Mouse (Mus musculus) heart, postnatal 36 days (tissue): ENCODE results near the gene Bloc1s1. TPM values are rescaled to one million over a fixed set of nuclear protein-coding genes. Genes with fewer than 3 reads are reported as not detected.

Source experiments
- DNase-seq, 2 experiments: peaks; one replicate each; pipeline ENCODE4 v3.0.0; 2021 to 2022
- intact Hi-C: fragments of 180-260 bp; cut with DNase I; formaldehyde crosslinking; loops from one replicate; pipeline ENCODE4 v1.15.1; 2025
- total RNA-seq, 2 experiments: library from RNA; stranded (reverse); gene quantifications; 2 replicates each; pipeline ENCODE4 v1.2.3; 2021

The Bloc1s1 gene
- total RNA-seq, 2 experiments from 2014 or later, result 184 to 206 TPM

GRCm38 (mm10) chr10:128888941-128889827 lies 34.7 kb downstream of the Bloc1s1 start:
- intact Hi-C loops, result no loop called here
- DNase-seq, result no peak

- intact Hi-C loops, result no loop called here
- no peak for DNase-seq
Measured at GRCm38 (mm10) chr10:128882067-128882466, 41.8 kb downstream of the Bloc1s1 start.

GRCm38 (mm10) chr10:128878811-128879210 lies 45.0 kb downstream of the Bloc1s1 start:
- intact Hi-C loops, result no loop called here
- DNase-seq, result no peak

GRCm38 (mm10) chr10:128878291-128878690 lies 45.5 kb downstream of the Bloc1s1 start:
- intact Hi-C loops, result no loop called here
- no peak for DNase-seq

DNA sequence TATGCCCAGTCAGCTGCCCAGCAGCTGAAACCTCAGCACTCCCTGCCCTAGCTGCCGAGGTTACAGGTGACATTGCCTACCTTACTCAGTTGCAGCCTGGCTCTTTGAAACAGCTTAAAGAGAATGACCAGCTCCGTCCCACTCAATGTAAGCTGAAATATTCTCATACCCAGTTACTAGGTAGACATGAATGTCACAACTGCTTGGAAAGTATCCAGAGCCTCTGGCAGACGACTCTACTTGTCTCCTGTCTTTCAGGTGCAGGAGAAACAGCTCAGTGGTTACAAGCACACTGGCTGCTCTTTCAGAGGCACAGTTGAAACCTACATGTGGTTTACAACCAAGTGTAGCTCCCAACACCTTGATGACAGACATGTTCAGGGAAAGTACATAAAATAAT lies 53.5 kb downstream of the Bloc1s1 start:
- intact Hi-C loops, result no loop called here
- no peak for DNase-seq

Other genes starting within 250 kb of the Bloc1s1 start
- 10 to 100 TPM; 23.7 to 27.0 TPM for gene Suox, start 250.0 kb downstream of the Bloc1s1 start, total RNA-seq
- gene Rab5b, start 227.8 kb downstream of the Bloc1s1 start, total RNA-seq, result 10 to 100 TPM; 80.8 to 81.1 TPM
- under 1 TPM; 0.46 to 0.50 TPM for gene Pmel, start 219.8 kb downstream of the Bloc1s1 start, total RNA-seq
- 10 to 100 TPM; 13.8 to 13.9 TPM for gene Cdk2, start 219.0 kb downstream of the Bloc1s1 start, total RNA-seq
- 10 to 100 TPM; 11.5 to 12.8 TPM for gene Dgka, start 179.2 kb downstream of the Bloc1s1 start, total RNA-seq
- gene Pym1, start 176.1 kb downstream of the Bloc1s1 start, total RNA-seq, result 1 to 10 TPM; 7.8 to 9.7 TPM
- gene Mmp19, start 133.1 kb downstream of the Bloc1s1 start, total RNA-seq, result 1 to 10 TPM; 3.5 to 4.0 TPM
- gene Dnajc14, start 120.0 kb downstream of the Bloc1s1 start, total RNA-seq, result 10 to 100 TPM; 32.8 to 36.4 TPM
- gene Tmem198b, start 119.7 kb downstream of the Bloc1s1 start, total RNA-seq, result 1 to 10 TPM; 6.8 to 7.0 TPM
- gene Sarnp, start 106.7 kb downstream of the Bloc1s1 start, total RNA-seq, result 10 to 100 TPM; 38.0 to 39.1 TPM
- gene Ormdl2, start 102.4 kb downstream of the Bloc1s1 start, total RNA-seq, result 1 to 10 TPM; 7.9 to 8.0 TPM
- gene Gdf11, start 32.3 kb downstream of the Bloc1s1 start, total RNA-seq, result 1 to 10 TPM; 1.9 to 2.8 TPM
- gene Cd63, start 23.0 kb downstream of the Bloc1s1 start, total RNA-seq, result 100 to 1,000 TPM; 117 to 143 TPM
- gene Rdh5, start 1.1 kb downstream of the Bloc1s1 start, total RNA-seq, result 1 to 10 TPM; 6.4 to 7.5 TPM
- 100 to 1,000 TPM; 160 to 167 TPM for gene Itga7, start 9.8 kb upstream of the Bloc1s1 start, total RNA-seq
- gene Mettl7b, start 37.0 kb upstream of the Bloc1s1 start, total RNA-seq, result not detected
- gene Olfr9, start 65.4 kb upstream of the Bloc1s1 start, total RNA-seq, result not detected
- gene Olfr763, start 86.8 kb upstream of the Bloc1s1 start, total RNA-seq, result not detected
- gene Olfr764-ps1, start 115.9 kb upstream of the Bloc1s1 start, total RNA-seq, result not detected
- gene Olfr765, start 126.0 kb upstream of the Bloc1s1 start, total RNA-seq, result not detected
- gene Olfr766-ps1, start 144.9 kb upstream of the Bloc1s1 start, total RNA-seq, result not detected
- gene Olfr767, start 158.9 kb upstream of the Bloc1s1 start, total RNA-seq, result not detected
- gene Olfr768, start 175.3 kb upstream of the Bloc1s1 start, total RNA-seq, result not detected
- gene Olfr769, start 193.8 kb upstream of the Bloc1s1 start, total RNA-seq, result not detected
- gene Olfr770, start 215.0 kb upstream of the Bloc1s1 start, total RNA-seq, result not detected
- not detected for gene Olfr771, start 240.7 kb upstream of the Bloc1s1 start, total RNA-seq